Mouse (Mus musculus): ENCODE results near the gene Edil3.

The Edil3 gene

DNA sequence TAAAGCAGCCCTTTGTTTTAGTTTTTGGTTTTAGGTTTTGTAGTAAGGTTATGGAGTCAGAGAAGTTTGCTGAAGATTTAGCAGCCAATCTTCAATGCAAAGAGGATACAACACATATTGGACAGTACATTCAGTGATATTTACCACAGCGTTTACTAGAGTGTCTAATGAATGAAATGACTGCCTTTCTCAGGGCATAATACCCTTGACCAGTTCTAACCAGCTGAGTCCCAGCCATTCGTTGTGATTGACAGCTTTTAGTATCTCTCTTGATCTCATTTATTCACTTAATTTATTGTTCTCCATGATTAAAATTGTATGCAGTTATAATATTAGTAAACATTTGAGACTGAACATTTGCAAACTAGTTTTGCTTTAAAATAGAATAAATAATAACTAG lies 375.7 kb downstream of the Edil3 start:
- no peak for TF ChIP-seq CTCF (conservative IDR thresholded peaks at IDR 0.05; ENCODE audit: low read length)
- TF ChIP-seq POU5F1 (IDR thresholded peaks at IDR 0.05; ENCODE audit: borderline replicate concordance, low read length): no peak
- TF ChIP-seq NANOG (IDR thresholded peaks at IDR 0.05; ENCODE audit: borderline replicate concordance, low read length): no peak
- H3K36me3 ChIP-seq (ENCODE audit: insufficient read depth, low read length): no peaks in the 10 kb centered on the region
- no peaks in the 10 kb centered on the region for H3K27me3 ChIP-seq (ENCODE audit: insufficient read depth, low read length)
- H3K4me1 ChIP-seq (replicated peaks; ENCODE audit: low read depth, low read length): no peaks in the 10 kb centered on the region
- no peaks in the 10 kb centered on the region for H3K9me3 ChIP-seq (ENCODE audit: low read length)
- no peak overlapping the region for H3K4me3 ChIP-seq (replicated peaks; ENCODE audit: low read length)

DNA sequence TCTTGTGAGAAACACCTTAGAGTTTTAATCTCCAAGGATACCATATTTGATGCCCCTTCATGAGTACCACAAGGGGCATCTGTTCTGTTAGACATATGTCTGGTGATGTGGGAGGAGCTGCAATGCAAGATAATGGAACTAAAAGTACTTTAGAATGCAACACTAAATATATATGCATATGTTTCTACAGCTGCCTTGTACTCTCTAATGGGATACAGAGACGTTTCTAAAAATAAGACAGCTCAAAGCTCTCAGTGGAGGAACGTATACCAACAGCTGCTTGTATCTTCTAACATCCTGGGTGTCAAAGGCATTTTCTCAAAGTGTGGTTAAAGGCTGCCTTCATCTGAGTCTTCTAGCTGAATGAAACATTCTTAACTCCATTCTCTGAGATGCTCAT lies 378.0 kb downstream of the Edil3 start:
- Histone ChIP-seq H3K9me3 (ENCODE audit: low read length) (no peaks in the 10 kb centered on the region), H3K36me3 (ENCODE audit: insufficient read depth, low read length) (no peaks in the 10 kb centered on the region), H3K4me1 (replicated peaks; ENCODE audit: low read depth, low read length) (no peaks in the 10 kb centered on the region), H3K4me3 (replicated peaks; ENCODE audit: low read length) (no peak overlapping the region), H3K27me3 (ENCODE audit: insufficient read depth, low read length) (no peaks in the 10 kb centered on the region)
- no peak for TF ChIP-seq POU5F1 (IDR thresholded peaks at IDR 0.05; ENCODE audit: borderline replicate concordance, low read length)
- no peak for TF ChIP-seq NANOG (IDR thresholded peaks at IDR 0.05; ENCODE audit: borderline replicate concordance, low read length)
- TF ChIP-seq CTCF (conservative IDR thresholded peaks at IDR 0.05; ENCODE audit: low read length): no peak

DNA sequence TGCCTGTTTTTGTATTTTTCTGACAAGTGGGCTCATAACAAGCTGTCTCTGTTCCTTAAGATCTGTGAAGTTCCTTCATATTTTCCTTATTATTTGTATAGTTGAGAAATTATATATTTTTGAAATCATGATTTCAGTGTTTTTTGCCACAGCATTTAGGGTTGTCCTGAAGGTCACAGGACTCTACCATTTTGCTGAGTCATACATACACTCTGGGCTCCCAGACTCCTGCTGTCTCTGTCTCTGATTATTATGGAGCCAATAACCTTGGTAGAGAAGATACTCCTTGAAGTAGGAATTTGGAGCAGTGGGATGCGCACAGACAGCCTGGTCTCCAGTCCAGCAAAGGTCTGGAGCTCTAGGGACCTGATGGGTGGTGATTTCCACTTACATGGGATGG lies 416.8 kb downstream of the Edil3 start:
- TF ChIP-seq POU5F1 (IDR thresholded peaks at IDR 0.05; ENCODE audit: borderline replicate concordance, low read length): no peak
- TF ChIP-seq NANOG (IDR thresholded peaks at IDR 0.05; ENCODE audit: borderline replicate concordance, low read length): no peak
- TF ChIP-seq CTCF (conservative IDR thresholded peaks at IDR 0.05; ENCODE audit: low read length): no peak
- peaks cover 9% of the 10 kb centered on the region; the same call in 1 of the 2 replicates for H3K4me1 ChIP-seq (replicated peaks; ENCODE audit: low read depth, low read length)
- no peak overlapping the region for H3K4me3 ChIP-seq (replicated peaks; ENCODE audit: low read length)
- H3K36me3 ChIP-seq (ENCODE audit: insufficient read depth, low read length): no peaks in the 10 kb centered on the region
- peaks cover 40% of the 10 kb centered on the region for H3K9me3 ChIP-seq (ENCODE audit: low read length)
- H3K27me3 ChIP-seq (ENCODE audit: insufficient read depth, low read length): no peaks in the 10 kb centered on the region

DNA sequence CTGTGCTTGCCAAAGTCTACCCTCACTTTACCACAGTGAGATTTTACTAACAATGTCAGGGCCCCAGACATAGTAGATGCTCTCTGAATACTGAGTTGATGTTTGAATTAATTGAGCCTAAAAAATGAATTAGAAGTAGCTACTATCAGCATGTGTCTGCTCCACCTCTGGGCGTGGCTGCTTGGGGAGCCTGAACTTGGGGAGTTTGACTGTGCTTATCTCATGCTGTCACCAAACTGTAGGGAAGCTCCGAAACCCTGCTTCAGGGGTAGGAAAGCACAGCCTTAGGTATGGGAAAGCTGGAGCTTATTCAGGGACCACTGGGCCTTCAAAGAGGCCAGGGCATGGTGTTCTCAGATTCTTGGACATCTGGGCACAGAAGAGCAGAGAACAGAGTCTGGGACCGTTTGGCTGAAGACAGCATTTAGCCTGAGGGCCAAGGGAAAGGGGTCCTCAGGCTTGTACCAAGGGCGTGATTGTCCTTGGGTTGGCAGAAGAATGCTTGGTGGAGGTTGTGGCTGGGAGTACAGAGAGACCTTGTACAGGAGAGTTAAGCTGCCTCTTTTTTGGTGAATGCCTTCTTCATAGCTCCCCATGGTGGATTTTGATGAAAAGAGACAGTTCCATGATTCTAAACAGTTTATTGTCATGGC lies 432.8 kb downstream of the Edil3 start:
- no peaks in the 10 kb centered on the region for H3K9me3 ChIP-seq (ENCODE audit: low read length)
- TF ChIP-seq NANOG (IDR thresholded peaks at IDR 0.05; ENCODE audit: borderline replicate concordance, low read length): no peak
- TF ChIP-seq CTCF (conservative IDR thresholded peaks at IDR 0.05; ENCODE audit: low read length): no peak
- TF ChIP-seq POU5F1 (IDR thresholded peaks at IDR 0.05; ENCODE audit: borderline replicate concordance, low read length): no peak
- H3K4me3 ChIP-seq (replicated peaks; ENCODE audit: low read length): no peak overlapping the region
- H3K36me3 ChIP-seq (ENCODE audit: insufficient read depth, low read length): no peaks in the 10 kb centered on the region
- no peaks in the 10 kb centered on the region for H3K27me3 ChIP-seq (ENCODE audit: insufficient read depth, low read length)
- H3K4me1 ChIP-seq (replicated peaks; ENCODE audit: low read depth, low read length): no peaks in the 10 kb centered on the region

DNA sequence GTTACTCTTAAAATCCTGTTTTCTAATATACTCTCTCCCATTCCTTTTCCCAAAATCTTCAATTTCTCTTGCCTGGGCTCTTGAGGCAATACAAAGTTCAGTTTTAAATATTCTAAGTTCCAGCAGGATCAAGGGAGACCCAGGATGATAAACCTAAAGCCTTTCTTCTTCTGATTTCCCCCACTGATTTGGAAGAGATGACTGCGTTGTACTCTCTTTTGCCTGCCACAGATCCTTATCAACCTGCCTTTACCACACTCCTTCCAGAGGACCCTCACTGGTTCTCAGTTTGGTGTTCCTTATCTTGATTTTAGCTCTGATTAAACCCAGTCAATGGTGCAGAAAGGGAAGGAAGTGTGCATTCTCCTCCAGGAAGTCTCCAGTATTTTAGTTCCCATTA lies 435.6 kb downstream of the Edil3 start:
- H3K9me3 ChIP-seq (ENCODE audit: low read length): no peaks in the 10 kb centered on the region
- H3K27me3 ChIP-seq (ENCODE audit: insufficient read depth, low read length): no peaks in the 10 kb centered on the region
- no peaks in the 10 kb centered on the region for H3K36me3 ChIP-seq (ENCODE audit: insufficient read depth, low read length)
- no peak overlapping the region for H3K4me3 ChIP-seq (replicated peaks; ENCODE audit: low read length)
- TF ChIP-seq CTCF (conservative IDR thresholded peaks at IDR 0.05; ENCODE audit: low read length) (no peak), NANOG (IDR thresholded peaks at IDR 0.05; ENCODE audit: borderline replicate concordance, low read length) (no peak), POU5F1 (IDR thresholded peaks at IDR 0.05; ENCODE audit: borderline replicate concordance, low read length) (no peak)
- no peaks in the 10 kb centered on the region for H3K4me1 ChIP-seq (replicated peaks; ENCODE audit: low read depth, low read length)

DNA sequence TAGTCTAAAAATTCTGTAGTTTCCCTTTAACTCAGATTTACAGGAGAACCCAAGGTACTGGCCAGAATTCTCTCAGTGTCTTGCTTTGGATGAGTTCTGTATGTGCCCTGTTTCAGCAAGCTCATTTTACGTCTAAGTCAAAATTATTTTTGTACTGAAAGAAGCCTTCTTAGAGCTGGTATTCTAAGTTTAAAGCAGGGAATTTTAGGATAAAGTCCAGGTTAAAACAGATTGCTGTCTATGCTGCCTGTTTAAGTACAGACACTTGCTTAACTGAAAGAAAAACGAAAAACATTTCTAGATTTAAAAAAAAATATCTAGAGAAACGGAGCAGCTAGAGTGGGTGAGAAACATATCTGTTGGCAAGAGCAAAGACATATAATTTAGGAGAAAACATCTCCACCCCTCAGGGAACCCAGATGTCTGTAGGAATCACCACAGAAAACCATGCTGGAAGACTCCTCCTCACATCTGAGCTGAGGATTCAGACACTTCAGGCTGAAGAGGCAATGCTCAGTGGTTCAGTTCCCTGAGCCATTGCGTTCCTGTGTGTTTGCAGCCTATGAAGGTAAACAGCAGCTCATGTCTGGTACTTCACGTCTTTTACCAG lies 465.5 kb downstream of the Edil3 start:
- H3K36me3 ChIP-seq (ENCODE audit: insufficient read depth, low read length): no peaks in the 10 kb centered on the region
- no peaks in the 10 kb centered on the region for H3K9me3 ChIP-seq (ENCODE audit: low read length)
- H3K27me3 ChIP-seq (ENCODE audit: insufficient read depth, low read length): no peaks in the 10 kb centered on the region
- no peak overlapping the region for H3K4me3 ChIP-seq (replicated peaks; ENCODE audit: low read length)
- TF ChIP-seq CTCF (conservative IDR thresholded peaks at IDR 0.05; ENCODE audit: low read length): no peak
- no peaks in the 10 kb centered on the region for H3K4me1 ChIP-seq (replicated peaks; ENCODE audit: low read depth, low read length)

DNA sequence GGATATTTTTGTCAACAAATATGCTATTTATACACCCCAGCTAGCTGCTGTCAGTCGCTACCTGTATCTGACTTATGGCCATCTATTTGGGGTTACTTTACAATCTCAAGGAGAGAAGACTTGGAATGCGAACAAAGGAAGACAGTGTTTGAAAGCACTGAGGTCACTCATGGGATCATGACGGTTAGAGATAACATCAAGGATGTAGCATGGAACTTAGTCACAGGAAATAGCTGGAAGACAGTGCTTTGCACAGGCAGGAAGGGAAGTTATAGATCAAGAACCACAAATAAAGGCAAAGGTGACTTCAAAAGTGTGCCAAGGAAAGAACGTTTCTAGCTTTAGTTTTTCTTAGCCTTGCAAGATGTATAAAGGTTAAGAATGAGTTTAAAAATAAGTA lies 466.9 kb downstream of the Edil3 start:
- no peak for TF ChIP-seq NANOG (IDR thresholded peaks at IDR 0.05; ENCODE audit: borderline replicate concordance, low read length)
- TF ChIP-seq CTCF (conservative IDR thresholded peaks at IDR 0.05; ENCODE audit: low read length): no peak
- TF ChIP-seq POU5F1 (IDR thresholded peaks at IDR 0.05; ENCODE audit: borderline replicate concordance, low read length): no peak
- Histone ChIP-seq H3K4me1 (replicated peaks; ENCODE audit: low read depth, low read length) (no peaks in the 10 kb centered on the region), H3K9me3 (ENCODE audit: low read length) (no peaks in the 10 kb centered on the region), H3K4me3 (replicated peaks; ENCODE audit: low read length) (no peak overlapping the region), H3K27me3 (ENCODE audit: insufficient read depth, low read length) (no peaks in the 10 kb centered on the region), H3K36me3 (ENCODE audit: insufficient read depth, low read length) (no peaks in the 10 kb centered on the region)

DNA sequence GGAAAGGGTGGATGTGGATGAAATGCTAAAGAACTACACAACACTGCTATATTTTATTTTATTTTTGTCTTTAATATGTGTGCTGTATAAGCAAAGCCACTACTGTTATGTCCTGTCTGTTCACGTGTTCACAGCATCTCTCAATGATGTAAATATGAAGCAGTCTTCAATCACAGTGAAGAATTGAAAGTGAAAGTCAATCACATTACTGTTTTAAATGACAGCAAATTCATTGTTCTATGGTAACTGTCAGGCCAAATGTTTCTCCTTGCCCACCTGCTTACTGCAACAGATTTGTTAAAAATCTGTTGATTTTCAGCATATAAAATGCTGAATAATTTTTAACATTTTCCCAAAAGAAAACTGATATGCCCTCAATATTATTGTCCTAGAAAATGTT lies 499.9 kb downstream of the Edil3 start:
- H3K4me3 ChIP-seq (replicated peaks; ENCODE audit: low read length): no peak overlapping the region
- no peaks in the 10 kb centered on the region for H3K9me3 ChIP-seq (ENCODE audit: low read length)
- no peaks in the 10 kb centered on the region for H3K4me1 ChIP-seq (replicated peaks; ENCODE audit: low read depth, low read length)
- H3K36me3 ChIP-seq (ENCODE audit: insufficient read depth, low read length): no peaks in the 10 kb centered on the region
- no peaks in the 10 kb centered on the region for H3K27me3 ChIP-seq (ENCODE audit: insufficient read depth, low read length)
- no peak for TF ChIP-seq NANOG (IDR thresholded peaks at IDR 0.05; ENCODE audit: borderline replicate concordance, low read length)
- TF ChIP-seq POU5F1 (IDR thresholded peaks at IDR 0.05; ENCODE audit: borderline replicate concordance, low read length): no peak
- no peak for TF ChIP-seq CTCF (conservative IDR thresholded peaks at IDR 0.05; ENCODE audit: low read length)

DNA sequence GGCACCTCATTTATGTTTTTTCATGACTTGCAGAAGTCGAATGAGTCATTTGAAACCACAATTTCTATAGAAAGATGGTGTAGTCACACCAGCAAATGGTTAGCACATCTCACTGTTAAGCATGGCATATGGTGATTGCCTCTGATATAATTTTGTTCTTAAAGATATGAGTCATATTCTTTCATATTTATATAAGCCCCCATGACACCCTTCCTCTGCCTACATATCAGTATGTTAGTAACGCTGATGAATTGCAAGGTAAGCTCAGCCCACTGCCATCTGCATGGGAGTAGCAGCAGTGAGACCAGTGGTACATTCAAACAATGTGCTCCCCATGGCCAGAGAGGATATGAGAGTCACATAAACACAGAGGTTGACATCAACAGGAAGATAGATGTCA lies 503.0 kb downstream of the Edil3 start:
- no peaks in the 10 kb centered on the region for H3K36me3 ChIP-seq (ENCODE audit: insufficient read depth, low read length)
- H3K4me1 ChIP-seq (replicated peaks; ENCODE audit: low read depth, low read length): no peaks in the 10 kb centered on the region
- H3K27me3 ChIP-seq (ENCODE audit: insufficient read depth, low read length): no peaks in the 10 kb centered on the region
- H3K4me3 ChIP-seq (replicated peaks; ENCODE audit: low read length): no peak overlapping the region
- no peaks in the 10 kb centered on the region for H3K9me3 ChIP-seq (ENCODE audit: low read length)
- TF ChIP-seq POU5F1 (IDR thresholded peaks at IDR 0.05; ENCODE audit: borderline replicate concordance, low read length) (no peak), CTCF (conservative IDR thresholded peaks at IDR 0.05; ENCODE audit: low read length) (no peak), NANOG (IDR thresholded peaks at IDR 0.05; ENCODE audit: borderline replicate concordance, low read length) (no peak)

Measured in E14TG2a.4 (cell line).